Mouse (Mus musculus) layer of hippocampus, postnatal 25 days (tissue): ENCODE data around the gene Dnajc15. TPM values are rescaled to one million over a fixed set of nuclear protein-coding genes. Genes with fewer than 3 reads are reported as not detected.

Experiments used
- DNase-seq, 2 experiments: peaks; one replicate each; pipeline ENCODE4 v3.0.0; 2022; ENCODE audit warnings: mixed read lengths in 2 of 2, low spot score in 1 of 2; ENCODE audit errors: extremely low spot score in 1 of 2
- total RNA-seq, 2 experiments: library from RNA; stranded (reverse); gene quantifications; 2 replicates each; pipeline ENCODE4 v1.2.3; 2021

The Dnajc15 gene
- total RNA-seq, 2 experiments from 2014 or later = 59.7 to 68.5 TPM

DNA sequence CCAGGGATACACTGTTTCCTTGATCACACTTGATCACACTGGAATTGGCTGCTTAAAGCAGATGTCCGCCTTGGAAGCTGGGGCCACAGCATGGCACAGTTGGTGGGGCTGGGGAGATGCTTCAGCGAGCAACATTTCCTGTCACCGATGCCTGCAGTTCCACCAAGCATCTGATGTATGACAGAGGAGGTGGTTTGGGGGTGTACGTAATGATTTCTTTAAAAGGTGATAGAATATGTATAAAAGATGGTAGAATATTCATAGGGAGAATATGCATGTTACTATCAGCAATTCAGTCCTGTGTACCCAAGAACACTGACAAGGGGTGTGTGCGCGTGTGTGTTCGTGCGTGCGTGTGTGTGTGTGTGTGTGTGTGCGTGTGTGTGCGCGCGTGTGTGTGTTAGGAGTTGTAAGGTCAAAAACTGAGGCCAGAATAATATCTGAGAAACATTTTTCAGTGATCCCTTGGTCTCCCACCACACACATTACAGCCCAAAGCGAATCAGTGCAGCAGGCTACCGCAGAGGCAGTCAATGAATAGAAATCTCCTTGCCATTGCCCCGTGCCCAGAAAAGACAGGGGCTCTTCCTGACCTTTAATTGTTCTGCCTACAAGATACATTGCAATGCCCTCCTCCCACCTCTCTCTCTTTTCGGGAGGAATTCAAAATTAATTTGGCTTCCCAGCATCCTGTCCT, 73.2 kb downstream of the Dnajc15 start:
- DNase-seq = no peak

DNA sequence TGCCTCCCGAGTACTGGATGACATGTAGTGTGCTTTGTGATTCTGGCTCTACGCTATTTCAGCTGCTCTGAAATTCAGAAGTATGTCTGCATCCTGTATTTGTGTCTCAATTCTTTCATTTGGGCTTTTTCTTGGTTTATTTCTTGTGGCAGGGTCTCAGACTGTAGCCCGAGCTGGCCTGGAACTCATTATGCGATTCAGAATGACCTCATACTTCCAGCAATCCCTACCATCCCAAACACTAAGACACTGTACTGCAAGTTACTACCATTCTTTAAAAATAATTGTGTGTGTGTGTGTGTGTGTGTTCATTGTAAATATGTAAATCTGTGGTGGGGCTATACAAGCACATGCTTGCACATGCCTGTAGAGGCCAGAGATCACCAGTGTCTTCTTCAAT, 78.4 kb downstream of the Dnajc15 start:
- no peak for DNase-seq

DNA sequence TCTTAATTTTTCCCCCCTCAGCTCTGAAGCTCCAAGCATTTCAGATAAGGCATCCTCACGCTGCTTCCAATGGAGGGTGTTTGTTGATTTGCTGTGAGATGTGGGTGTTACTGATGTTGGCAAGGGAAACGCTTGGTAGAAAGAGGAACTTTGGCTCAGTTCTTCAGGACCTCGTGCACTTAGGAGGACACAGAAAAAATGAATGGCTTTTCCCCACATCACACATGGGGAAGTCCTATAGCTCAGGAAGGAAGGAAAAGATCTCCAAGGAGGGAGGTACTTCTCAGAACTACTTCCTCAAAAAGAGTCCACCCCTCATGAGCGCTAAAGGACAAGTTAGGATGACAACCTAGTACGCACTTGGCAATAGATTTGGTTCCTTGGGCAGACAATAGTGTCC, 79.7 kb downstream of the Dnajc15 start:
- DNase-seq = no peak

DNA sequence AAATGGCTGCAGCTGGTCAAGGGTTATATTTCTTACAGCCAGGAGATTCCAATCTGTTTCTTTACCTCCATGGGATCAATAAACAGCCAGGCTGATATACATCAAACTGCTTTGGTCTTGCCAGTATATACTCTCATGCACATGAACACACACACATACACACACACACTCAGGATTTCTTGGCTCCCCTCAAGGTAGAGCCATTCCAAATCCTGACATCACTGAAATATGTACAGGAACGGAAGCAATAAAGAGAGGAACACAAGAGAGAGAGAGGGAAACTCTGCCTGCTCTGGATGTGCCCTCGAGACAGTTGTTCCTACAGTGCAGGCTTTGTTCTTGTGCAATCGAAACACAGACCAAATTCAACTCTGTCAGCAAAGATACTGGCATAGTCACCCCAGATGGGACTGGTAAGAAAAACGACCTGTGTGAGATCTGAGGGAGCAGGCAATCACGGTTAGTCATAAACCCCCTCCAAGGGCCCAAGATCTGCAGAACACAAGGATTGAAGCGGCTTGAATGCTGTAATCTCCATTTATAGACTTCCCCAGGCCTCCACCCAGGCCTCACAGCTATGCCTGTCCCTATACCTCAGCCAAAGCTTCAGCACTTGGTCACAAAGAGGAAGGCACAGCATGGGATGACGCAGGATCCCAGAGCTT, 80.5 kb downstream of the Dnajc15 start:
- DNase-seq = no peak

DNA sequence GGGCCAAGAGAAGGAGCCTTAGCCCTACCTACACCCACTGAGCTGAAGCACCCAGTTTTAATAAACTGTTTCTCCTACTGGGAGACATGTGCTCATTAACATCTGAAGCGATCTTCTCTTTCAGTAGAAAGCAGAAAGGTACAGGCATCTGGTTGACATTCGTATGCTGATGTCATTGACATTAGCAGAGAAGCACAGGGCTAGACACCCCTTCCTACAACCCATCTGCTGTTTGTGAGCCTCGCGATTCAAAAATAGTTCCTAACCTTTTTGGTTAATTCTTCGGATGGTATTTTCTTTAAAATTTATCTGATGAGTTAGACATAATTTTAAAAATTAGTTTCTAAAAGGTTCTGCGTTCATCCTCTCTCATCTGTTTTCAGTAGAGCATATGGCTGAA, 81.9 kb downstream of the Dnajc15 start:
- DNase-seq = no peak

DNA sequence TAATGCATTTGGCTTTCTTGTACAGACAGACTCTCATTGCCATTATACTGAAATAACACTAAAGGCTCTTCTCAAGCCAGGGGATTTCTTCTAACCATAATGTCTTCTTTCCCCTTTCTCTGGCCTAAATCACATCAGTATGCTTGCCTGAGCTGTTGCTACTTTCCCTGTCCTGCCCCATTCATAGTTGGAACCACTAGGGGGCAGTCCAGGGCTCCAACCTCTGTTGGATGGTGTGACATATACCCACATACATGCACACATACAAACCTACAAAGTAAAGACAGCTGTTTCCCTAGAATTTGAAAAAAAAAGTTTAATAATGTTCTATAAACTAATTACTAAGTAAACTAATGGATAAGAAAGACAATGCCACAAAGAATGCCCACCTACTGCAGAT, 91.7 kb downstream of the Dnajc15 start:
- no peak for DNase-seq

DNA sequence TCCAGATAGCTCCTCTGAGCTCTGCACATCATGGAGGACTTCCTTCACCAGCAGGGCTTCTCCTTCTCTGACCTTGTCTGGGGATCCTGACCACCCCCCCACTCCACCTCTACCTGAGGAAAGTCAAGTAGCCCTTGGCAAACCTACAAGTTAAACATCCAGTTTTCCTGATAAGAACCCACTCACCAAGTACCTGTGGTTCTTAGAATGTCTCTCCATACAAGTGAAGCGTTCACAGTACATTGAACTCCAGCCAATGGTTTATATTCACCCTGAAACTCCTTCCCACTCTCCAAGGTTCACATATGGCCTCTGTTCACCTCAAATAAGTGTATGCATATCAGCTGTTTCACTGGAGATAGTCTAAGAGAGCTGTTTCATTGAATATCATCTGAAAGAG, 97.6 kb downstream of the Dnajc15 start:
- no peak for DNase-seq

DNA sequence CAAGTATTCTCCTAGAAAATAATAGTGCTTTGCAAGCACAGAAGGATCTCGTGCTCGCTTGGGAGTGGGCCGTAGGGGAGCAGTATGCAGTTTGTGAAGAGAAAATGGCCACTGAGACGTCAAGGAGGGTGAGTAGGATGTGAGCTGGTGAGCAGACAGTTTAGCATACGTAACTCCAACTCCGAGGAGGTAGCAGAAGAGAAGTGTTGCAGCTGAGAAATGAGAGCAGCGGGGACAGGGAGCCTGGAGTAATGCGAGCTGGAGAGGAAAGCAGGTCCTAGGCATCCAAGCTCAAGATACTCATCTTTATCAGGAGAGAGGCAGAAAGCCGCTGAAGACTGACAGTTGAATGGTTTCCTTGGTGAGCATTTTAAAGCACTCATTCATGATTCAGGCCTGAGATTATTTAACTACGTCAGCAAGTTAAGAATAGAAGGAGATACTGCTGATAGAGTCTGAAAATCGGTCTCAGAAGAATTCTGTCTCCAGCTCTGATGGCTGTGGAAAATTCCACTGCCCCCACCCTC, 98.9 kb downstream of the Dnajc15 start:
- no peak for DNase-seq

DNA sequence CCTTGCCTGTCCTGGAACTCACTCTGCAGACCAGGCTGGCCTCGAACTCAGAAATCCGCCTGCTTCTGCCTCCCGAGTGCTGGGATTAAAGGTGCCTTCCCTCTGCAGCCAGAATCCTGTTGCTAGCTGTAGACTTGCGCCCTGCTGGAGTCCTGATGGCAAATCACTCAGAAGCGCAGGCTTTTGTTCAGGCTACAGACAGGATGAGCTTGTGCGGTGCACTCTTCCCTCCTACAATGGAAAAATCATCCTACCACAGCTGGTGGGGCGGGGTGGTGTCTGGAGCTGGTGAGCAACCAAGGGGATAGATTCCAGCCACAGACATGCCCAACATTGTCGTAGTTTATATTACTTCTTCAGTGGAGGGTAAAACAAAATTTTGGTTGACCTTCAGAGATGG, 101.6 kb downstream of the Dnajc15 start:
- no peak for DNase-seq

DNA sequence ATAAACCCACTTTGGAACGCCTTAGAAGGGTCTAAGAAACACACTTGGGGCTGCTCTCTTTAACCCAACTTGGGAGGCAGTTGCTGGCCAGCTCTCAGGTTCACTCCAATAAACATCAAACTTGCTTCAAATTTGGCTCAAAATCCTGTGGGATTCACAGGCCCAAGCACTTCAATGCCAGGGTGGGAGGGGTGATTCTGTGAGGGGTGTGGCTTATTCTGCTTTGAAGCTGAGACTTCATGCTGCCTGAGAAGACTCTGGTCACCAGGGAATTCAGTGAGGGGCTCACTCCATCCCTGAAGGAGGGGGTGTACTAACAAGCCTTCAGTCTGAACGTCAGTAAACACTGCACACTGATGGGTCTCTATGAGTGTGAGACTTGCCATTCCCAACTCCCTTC, 103.3 kb downstream of the Dnajc15 start:
- no peak for DNase-seq

Other genes starting within 250 kb of the Dnajc15 start
- under 1 TPM in 1 of 2 experiments, not detected in 1; 0.38 TPM for gene Epsti1, start 29.1 kb upstream of the Dnajc15 start, total RNA-seq
- gene Fam216b, start 213.9 kb upstream of the Dnajc15 start, total RNA-seq = under 1 TPM; 0.62 to 0.68 TPM